Mouse (Mus musculus) A20 (cell line): ENCODE measurements around the gene Map4k4.

Source experiments
- DNase-seq: peaks from one replicate; pipeline ENCODE4 v3.0.0-alpha.2; 2011; ENCODE audit warnings: low read depth, low spot score

Gene Map4k4

DNA sequence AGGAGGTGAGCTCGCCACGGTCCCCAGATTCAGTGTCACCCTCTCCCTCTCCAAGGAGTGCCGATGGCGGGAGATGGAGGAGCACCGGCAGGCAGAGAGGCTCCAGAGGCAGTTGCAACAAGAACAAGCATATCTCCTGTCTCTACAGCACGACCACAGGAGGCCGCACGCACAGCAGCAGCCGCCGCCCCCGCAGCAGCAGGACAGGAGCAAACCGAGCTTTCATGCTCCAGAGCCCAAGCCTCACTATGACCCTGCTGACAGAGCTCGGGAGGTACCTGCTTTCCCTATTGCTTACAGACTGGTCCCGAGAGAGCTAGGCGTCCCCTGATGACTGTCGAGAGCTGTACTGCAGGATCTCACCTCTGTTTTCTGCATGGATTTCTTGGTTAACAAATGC is 99.8 kb downstream of the Map4k4 start:
- DNase-seq = peak; percentile 18

DNA sequence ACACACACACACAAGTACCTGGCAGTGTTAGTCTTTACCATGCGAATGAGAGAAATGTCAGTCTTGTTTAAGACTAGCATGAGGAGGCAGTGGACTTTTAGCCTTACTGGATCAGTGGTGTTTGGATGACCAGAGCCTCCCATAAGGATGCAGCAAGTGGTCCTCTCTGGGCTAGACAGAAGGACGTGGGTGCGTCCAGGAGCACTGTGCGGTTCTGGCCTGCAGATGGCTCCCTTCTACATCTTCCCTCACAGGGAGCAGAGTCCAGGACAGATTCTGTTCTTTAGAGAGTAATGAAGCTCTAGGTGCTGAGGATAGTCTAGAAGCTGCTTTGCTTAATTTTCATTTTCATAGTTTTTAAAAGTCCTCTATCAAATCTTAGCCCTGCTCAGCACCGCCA is 100.2 kb downstream of the Map4k4 start:
- DNase-seq = peak; percentile 44

DNA sequence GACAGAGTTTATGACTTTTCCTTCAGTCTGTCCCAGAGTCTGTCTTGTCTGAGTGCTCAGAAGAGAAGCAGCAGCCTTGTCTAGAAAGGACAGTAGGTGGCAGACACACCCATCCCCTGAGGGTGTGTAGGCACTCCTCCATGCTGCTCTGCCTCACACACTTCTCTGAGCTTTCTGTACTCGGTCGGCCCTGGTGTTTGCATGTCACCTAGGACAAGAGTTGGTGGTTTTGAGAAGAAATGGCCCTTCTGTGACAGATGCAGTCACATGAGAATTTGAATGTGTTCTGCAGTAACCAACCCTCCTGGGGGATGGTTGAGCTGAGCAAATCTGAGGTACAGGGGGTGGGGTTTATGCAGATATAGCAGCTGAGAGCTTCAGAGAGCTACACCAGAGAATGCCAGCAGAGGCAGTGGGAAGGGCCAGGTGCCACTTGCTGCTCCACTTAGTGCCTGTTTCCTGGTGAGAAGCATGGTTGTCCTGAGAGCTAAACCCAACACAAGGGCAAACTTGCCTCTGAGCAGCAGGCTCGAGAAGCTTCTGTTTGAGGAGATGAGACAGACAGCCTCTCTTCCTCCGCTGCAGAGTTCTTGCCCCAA is 101.5 kb downstream of the Map4k4 start:
- DNase-seq = peak; percentile 40

DNA sequence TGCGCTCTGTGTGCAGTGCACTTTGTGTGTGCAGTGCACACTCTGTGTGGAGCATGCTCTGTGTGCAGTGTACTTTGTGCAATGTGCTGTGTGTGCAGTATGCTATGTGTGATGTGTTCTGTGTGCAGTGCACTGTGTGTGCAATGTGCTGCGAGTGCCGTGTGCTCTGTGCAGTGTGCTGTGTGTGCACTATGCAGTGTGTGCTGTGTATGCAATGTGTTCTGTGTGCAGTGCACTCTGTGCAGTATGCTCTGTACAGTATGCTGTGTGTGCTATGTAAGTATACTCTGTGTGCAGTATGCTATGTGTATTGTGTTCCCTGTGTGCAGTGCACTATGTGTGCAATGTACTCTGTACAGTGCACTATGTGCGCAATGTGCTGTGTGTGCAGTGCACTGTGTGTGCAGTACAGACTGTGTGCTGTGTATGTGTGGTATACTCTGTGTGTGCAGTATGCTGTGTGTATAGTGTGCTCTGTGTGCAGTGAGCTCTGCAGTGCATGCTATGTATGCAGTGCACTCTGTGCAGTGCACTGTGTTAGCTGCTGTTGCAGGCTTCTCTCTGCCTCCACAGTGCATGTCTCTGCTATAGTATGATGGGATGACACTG is 105.4 kb downstream of the Map4k4 start:
- no peak for DNase-seq

DNA sequence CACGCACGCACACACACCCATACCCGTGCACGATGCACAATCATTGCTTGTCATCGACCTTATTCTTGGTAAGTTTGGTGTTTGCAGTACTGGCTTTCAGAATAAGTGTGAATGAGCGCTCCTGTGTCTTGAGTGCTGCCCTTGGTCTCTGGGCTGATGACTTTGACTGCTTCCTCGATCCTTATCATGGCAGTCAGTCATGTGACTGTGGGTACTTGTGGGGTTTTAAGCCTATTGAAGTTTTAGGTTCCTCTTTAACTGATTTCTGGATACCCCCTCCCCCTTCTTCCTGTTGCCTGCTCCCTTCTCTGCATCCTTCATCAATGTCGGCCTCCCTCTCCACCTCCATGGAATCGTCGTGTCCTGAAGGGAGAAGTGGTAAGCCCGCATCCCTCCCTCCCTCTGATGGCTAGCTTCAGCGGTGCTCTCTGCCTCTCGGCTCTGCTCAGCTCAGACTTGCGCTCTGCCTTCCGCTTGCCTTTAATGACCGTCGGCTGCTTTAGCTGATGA is 107.3 kb downstream of the Map4k4 start:
- DNase-seq = no peak

DNA sequence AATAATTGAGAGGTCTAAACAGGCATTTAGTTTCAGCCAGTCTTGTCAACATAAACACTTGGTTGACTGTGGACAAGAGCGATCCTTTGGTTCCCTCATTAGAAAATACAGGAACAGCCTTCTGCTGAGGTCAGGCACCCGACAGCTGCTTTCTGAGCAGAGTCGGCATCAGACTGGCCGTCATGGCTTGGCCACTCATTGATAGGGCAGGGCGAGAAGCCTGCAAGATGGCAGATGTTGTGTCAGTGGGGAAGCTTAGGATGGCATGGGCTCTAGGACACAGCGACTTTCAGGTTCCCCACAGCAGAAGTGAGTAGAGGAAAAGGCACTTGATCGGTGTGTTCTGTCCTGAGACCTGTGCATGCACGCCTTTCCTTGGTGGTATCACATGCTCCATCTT is 112.0 kb downstream of the Map4k4 start:
- DNase-seq = no peak

DNA sequence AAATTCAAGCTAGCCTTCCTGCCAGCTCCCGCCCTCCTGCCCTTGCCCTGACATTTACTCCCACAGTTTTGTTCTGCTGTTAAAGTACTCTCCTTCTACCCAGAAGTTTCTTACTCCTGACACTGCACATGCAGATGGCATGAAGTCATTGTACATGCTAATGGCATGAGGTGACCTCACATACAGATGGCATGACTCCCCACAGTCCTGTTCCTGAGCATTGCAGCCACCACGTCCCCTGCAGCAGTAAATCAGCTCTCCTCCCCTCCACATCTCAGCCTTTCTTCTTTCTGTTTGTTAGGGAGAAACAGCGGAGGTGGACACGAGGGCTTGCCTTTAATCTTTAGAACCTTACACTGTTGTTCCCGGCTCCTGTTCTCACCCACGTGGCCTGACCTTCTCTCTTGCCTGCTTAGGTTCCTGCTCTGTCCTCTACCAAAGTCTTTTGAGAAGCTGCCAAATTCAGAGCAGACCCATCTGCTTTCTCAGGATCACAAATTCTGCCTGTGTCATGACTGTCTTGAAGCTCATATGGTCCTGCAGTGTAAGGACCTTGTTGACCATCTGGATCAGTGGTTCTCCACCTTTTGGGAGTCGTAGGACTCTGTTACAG is 114.5 kb downstream of the Map4k4 start:
- no peak for DNase-seq

DNA sequence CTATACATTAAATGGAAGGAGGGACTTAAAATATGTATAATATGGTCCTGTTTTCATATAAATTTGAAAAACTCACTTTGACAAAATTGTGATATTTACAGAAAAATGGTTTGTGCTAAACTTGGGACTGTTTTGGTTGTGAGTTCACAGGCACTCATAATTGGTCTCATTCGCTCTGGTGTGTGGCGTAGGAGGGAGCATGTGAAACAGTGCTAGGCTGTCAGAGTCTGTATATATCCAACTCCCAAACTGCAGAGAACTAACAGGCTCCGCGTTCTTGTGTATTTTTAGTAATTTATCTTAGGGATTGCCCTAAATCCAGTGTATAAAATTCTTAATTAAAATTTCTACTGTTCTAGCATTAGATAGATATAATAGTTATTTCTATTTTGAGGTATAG is 120.9 kb downstream of the Map4k4 start:
- DNase-seq = no peak

DNA sequence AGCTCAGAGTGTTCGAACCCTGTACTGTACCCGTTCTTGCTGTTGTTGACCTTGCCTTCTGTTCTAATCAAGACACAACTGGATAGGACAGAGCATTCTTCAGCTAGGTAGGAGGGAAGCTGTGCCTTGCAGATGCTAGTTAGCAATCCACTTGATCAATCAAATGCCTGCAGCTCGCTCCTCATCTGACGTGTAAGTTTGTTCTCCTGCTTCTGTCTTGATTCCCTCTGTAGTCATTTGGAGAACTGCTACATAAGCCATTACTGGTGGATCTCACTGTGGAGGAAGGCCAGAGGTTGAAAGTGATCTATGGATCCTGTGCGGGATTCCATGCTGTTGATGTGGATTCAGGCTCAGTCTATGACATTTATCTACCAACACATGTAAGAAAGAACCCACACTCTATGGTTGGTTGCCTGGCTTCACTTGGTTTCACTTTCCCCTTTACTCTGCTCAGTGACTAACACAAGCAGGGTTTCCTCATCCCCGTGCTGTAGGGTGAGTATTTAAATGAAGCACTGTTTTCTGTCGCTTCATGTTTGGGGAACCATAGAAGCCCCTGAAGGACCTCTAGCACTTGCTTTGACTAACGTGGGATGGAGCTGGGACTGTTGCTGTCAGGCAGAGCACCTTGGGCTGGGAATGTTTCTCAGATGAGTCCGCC is 121.9 kb downstream of the Map4k4 start:
- DNase-seq = peak; percentile 68

DNA sequence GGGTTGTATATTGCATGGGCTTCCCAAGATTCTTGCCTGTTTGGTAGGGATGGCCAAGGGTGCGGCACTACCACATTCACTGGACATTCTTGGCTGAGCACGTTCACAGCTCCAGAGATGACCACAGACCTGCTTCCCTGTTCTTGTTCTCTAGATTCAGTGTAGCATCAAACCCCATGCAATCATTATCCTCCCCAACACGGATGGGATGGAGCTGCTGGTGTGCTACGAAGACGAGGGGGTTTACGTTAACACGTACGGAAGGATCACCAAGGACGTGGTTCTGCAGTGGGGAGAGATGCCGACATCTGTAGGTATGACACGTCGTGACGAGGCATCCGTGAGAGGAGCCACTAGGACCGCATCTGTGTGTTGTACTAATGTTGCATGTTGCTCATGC is 122.5 kb downstream of the Map4k4 start:
- no peak for DNase-seq

DNA sequence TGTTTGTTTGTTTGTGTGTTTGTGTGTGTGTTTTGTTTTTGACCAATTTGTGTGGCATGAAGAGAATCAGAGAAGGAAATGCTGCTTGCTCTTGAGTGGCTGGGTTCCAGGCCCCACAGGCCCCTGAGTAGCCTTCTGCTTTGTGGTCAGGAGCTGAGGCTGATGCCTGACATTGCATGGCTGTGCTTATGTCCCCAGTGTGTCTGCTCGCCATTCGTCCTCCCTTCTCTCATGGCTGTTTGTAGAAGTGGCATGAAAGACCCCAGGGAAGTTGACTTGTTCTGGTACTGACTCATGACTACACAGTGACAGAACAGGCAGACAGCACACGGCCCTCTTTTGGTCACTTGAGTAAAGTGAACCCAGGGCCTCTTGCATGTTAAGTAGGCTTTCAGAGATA is 123.0 kb downstream of the Map4k4 start:
- no peak for DNase-seq

DNA sequence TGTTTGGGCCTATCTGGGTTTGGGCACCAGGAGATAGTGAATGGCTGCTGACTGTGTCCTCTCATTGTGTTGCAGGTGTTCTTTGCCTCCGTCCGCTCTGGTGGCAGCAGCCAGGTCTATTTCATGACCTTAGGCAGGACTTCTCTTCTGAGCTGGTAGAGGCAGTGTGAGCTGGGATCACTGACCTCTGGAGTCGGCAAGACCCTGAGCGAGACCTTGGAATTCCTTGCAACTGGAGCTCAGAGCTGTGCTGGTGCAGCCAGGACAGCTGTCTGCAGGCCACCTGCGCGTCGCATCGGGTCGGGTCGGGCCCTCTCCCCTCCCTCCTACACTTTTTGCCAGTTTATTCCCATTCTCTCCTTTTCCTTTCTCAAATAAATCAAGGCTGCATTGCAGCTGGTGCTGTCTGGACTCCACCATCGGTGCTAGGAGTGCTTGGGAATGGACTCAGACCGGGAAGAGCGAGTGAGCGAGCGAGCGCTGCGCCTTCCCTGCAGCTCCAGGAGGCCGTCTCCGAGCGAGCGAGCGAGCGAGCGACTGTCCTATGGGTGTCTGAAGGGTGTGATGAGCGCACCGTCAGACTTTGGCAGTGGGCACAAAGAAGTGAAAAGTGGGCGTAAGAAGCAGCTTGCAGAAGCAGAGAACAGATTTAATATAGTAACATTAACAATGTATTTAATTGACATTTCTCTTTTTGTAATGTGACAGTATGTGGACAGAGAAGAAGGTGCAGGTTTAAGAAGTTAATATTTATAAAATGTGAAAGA is 124.0 kb downstream of the Map4k4 start:
- DNase-seq = no peak

DNA sequence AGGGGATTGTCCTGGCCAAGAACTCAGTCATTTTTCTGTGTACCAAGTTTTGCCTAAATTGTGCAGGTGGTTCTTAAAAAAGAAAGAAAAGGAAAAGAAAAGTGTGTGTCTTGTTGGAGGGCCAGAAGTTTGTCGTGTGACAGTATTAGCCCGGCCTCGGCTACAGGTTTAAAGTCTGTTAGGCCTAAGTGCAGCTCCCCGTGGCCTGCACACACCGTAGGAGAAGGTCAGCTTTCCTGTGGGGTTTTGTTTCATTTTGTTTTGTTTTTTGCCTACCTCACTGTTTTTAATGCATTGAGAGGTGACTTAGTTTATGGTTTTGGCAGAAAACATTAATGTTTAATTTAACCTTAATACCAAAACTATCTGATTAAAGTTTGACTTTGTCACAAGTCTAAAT is 124.7 kb downstream of the Map4k4 start:
- DNase-seq = no peak

DNA sequence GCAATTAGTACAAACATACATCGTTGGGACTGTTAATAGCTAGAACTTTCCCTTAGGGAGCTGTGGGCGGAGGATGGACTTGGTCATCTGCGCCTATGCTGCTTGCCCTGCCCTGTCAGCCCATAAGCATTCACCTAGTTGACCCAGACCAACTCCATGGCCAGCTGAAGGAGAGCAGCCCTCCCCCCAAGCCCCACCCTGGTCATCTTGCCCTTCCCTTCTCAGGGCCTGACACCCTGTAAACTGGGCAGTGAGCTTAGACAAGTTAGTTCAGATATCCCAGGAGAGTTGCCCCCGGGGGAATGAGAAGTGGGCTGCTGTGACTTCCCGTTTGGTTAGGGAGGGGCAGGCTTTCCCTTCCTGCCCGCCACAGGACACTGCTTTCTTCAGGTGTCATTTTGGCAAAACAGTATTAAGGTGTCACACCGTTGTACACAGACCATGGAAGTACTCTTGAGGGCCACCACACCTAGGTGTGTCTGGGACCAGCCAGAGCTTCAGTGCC is 126.5 kb downstream of the Map4k4 start:
- no peak for DNase-seq

DNA sequence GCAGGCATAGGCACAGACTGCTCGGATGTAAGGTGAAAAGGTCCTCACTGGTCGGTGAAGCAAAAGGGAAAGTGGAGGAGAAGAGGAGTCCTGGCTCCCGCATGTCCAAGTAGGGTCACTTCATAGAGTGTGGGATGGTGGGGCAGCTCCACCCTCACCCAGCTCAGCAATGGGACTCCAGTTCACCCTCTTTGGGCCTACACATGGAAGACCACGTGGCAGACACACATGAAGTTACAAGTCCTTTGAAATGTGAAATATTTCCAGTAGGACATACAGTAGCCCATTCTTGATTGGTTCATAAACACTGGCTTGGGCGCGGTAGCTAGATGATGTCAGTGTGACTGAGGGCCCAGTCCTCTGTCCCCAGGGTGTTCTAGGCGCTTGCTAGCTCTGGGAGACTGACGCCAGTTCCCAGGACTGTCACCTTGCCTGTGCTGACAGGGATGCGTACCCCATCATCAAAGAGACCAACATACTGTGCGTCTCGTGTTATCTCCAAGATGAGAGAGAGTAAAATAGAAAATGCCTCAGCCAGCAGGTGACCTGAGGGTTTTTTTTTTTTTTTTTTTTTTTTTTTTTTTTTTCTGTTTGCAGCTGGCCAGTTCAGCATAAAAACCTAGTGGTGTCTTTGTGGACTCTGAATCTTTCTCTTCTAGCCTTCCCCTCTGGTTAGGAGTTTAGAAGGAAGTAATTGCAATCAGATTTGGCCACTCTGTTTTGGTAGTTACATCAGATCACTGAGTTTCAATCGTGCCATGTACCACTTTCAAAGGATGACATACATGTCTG is 127.7 kb downstream of the Map4k4 start:
- no peak for DNase-seq

DNA sequence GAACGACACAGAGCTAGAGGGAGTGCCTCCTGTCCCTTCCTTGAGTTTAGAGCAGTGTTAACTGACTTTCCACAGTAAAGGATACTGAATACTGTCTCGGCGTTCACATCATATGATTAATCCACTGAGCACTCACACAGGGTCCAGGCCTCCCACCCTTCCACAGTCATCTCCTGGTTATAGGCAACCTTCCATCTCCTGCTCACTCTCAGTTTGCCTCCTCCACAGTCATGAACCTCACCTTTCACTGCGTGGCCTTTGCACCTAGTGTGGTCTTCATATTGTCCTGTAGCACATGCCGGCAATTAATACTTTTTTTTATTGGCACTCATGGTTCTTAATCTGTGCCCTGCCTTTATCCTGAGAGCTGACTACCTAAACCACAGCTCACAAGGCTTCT is 128.9 kb downstream of the Map4k4 start:
- no peak for DNase-seq

DNA sequence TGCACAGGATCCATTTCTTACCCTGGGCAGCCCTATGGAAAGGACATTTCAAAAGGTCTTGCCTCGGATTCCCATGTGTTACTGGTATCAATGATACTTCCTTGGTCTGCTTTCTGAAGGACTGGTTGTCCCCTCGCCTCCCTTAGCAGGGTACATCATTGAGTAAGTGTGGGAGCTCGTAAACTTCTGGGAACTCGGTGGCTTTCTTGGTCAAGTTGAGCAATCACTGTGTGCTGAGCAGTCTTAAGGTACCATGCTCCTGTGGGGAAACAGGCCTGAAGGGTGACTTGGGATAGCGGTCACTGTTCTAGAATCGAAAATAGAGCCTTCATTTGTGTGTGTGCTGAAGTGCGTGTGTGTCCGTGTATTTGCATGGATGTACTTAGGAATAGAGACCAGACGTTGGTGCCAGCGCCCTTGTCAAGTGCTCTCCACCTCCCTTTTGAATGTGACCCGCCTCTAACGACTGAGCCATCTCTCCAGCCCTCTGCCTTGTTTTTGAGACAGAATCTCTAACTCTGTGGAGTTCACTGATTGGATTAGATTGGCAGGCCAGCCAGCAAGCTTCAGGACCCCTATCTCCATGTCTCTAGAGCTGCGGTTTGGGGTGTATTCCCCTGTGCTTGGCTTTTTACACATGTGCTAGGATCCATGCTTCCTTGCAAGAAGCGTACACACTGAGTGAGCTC is 129.7 kb downstream of the Map4k4 start:
- no peak for DNase-seq

DNA sequence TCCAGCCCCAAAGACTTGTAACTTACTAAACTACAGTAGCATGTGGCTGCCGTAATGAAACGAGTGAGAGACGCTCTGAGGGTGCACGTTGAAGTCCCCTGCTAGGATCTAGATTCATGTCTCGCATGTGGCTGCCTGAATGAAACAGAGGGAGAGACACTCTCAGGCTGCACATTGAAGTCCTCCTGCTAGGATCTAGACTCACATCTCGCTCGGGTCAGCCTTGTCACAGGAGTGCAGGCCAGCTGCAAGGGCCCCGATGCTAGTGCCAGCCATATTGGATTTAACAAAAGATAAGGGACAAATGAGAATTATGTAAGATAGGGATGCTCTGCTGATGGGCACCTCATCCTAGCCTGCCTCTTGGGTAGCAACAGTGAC is 130.3 kb downstream of the Map4k4 start:
- DNase-seq = no peak

DNA sequence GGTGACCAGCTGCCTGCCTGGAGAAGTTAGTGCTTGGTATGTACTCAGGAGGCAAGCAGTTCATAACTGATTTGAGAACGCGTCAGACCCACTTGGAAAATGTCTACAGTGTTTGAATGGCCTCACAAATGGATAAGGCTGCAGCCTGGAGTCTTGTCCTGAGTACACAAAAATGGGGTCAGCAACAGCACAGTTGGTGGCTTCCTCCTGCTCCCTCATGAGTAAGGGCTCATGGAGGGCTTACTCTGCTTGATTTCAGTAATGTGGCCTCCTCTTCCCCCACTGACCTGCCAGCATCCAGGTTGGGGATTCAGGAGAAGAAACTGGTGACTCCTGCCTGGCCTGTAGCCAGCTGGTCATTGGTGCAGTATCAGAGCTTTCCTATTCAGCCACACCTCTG is 130.9 kb downstream of the Map4k4 start:
- DNase-seq = no peak

DNA sequence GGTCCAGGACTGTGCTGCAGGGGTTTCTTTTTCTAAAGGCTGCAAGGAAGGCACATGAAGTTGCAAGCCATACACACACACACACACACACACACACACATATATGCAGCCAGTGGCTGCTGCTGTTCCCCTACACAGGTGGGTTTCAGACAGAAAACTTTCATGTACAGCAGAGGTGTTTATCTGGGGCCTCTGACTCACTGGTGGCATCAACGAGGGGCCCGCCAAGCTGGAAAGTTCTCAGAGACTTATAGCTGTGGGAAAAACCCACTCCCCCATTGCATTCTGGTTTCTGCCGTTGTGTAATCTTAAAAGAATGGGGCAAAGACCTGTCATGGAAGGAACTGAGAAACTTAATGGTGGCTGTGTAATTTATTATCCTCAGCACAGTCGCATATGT is 132.6 kb downstream of the Map4k4 start:
- DNase-seq = peak; percentile 10
